Mouse (Mus musculus) lung, postnatal 25 days (tissue): Measurements from ENCODE around the gene Hlx.

ENCODE experiments used
- DNase-seq: peaks from one replicate; pipeline ENCODE4 v3.0.0; 2022; ENCODE audit warnings: low spot score

The Hlx gene

GRCm38 (mm10) chr1:184716117-184716516, 16.3 kb downstream of the Hlx start:
- no peak for DNase-seq

DNA sequence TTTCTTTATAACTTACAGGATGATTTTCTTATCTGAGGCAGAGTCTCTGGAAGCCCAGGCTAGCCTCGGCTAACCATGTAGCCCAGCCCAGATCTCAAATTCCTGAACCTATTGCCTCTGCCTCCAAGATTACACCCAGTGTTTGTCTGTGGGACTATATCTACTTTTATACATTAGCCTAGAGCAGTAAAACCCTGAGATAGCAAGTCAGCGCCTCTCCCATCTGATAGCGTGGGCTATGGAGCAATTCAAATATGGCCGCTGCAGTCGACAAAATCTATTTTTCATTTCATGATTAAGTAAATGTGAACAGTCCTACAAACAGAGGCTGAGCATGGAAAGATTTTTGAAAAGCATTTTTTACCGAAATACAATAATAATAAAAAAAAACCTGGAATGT, 16.7 kb downstream of the Hlx start:
- no peak for DNase-seq

DNA sequence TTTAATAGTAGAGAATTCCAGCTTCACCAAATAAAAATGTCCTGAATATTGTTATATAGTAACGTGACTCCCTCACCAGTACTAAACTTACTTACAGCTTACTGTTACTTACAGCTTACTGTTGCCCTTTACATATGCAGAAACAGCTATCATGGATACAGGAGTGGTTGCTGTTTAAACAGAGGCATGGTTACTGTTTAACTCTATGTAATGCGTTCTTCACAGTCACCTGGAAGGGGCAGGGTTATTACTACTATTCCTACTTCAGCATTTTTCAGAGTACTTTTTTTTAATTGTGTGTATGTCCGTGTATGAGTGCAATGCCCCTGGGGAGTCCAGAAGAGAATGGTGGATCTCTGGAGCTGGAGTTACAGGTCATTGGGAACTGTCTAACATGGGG, 17.9 kb downstream of the Hlx start:
- no peak for DNase-seq

DNA sequence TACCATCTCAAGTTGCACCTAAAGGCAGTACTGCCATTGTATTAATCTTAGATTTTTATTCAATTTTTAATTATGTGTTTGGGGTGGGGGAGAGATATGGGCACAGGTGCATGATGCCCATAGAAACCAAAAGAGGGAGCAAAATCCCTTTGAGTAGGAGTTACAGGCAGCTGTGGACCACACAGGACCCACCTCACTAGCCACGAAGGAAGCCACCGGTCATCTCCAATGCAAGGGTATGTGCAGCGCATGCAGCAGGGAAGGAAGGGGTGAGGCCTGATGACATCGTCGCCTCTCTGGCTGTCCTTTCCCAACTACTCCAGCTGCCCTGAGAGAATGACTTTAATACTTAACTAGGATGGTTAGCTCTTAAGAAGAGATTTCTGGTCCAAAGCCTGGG, 18.7 kb downstream of the Hlx start:
- DNase-seq: no peak

GRCm38 (mm10) chr1:184707532-184708248, 24.7 kb downstream of the Hlx start:
- DNase-seq: no peak

GRCm38 (mm10) chr1:184704901-184705300, 27.5 kb downstream of the Hlx start:
- DNase-seq: no peak

GRCm38 (mm10) chr1:184699295-184699694, 33.1 kb downstream of the Hlx start:
- DNase-seq: no peak

- no peak for DNase-seq
Observed at GRCm38 (mm10) chr1:184695451-184695850, 37.0 kb downstream of the Hlx start.

DNA sequence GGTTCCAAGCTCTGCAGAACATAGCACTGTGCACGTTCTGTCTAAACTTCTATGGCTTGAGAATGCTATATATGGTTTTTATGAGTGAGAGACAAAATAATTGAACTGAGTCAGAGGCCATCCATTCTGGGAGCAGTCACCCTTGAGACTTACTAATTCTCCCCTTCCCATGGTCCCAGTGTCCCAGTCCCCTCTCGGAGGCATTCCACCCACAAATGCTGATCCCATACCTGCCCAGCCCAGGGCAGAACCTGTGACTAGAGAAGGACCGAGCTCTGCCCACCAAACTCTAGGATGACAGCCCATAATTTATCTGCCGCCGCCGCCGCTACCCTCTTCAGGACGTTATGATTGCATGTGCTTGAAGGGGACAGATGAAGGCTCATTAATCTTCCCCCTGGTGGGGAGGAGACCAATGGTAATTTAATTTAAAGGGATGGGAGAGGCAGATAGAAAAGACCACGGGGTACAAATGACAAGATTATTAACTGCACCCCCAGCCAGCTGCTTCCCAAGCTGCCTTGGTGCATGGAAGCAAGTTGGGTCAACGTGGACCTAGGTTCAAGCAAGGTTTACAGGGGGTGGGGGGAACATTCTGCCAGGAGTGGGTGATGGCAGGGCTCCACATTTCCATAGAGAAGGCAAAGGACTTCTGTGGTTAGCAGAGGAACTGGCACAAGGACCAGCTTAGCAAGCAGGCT, 40.1 kb downstream of the Hlx start:
- DNase-seq: no peak

DNA sequence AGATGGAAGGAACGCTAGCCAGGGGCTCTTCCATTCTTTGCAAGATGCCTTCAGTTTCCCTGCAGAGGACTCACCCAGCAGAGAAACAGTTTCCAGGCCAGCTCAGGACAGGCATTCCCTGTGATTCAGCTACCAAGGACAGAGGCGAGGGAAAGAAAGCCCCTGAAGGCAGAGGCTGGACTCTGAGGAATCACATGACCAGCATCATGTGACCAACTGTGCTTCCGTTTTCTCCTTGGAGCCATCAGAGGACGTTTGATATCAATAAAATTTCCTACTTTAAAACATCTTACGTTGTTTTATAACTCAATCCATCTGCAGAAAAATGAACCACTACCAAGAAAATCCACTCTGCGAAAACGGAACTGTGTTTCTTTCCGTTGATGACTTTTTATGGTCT, 41.2 kb downstream of the Hlx start:
- DNase-seq: no peak

DNA sequence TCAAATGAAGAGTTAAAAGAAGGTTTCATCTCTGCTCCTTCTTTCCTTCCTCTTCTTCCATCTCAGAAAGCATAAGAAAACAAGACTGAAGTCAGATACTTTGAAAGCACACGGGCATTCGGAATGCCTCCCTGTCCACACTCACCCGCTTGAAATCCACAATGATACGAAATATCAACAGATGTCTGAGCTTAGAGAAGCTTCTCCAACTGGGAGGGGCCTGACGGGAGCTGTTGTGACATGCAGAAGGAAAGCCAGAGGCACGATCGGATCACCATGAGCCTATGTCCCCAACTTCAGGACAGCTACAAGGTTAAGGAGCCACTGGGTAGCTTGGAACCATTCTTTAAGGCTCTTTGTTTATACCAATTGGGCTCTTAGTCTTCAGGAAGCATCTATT, 44.4 kb downstream of the Hlx start:
- no peak for DNase-seq

DNA sequence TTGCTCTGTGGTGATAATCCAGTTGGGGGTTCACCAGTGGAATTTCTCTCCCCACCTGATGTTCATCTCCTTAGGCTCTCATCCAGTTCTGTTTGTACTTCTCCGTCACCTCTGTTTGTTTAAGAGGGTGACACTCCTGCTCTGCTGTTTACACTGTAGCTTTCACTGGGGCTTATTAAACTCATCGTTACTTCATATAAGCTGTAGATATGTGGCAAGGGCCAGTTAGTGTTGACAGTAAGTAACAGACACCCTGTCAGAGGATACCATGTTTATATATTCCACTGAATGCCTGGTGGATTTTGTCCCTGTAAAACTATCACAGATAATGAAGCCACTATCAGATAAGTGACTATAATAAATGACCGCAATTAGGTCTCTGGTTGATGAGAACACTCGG, 44.9 kb downstream of the Hlx start:
- no peak for DNase-seq

- DNase-seq: no peak
Observed at GRCm38 (mm10) chr1:184683541-184683940, 48.9 kb downstream of the Hlx start.

GRCm38 (mm10) chr1:184679416-184679965, 52.9 kb downstream of the Hlx start:
- no peak for DNase-seq

DNA sequence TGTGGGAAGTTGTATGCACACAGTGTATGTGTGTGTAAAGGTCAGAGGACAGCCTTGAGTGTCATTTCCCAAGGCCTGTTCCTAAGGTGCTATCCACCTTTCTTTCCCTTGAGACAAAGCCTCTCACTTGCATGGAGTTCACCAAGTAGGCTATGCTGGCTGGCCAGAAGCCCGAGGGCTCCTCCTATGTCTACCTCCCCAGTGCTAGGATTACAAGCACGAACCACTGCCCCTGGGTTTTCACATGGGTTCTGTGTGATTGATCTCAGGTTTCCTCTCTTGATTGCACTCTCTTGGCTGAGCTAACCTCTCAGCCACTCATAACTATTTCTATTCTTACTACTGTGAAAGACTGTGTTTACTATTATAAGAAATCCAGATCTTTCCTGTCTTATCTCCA, 54.8 kb downstream of the Hlx start:
- no peak for DNase-seq
